Mouse (Mus musculus): ENCODE measurements around the gene Tcf15. TPM values are rescaled to one million over a fixed set of nuclear protein-coding genes. Genes with fewer than 3 reads are reported as not detected.
A peak's percentile ranks its signal among the peaks of the same experiment; 100 is the strongest.

The Tcf15 gene
- polyA plus RNA-seq, 1 experiment from 2014 or later: 5.7 TPM

DNA sequence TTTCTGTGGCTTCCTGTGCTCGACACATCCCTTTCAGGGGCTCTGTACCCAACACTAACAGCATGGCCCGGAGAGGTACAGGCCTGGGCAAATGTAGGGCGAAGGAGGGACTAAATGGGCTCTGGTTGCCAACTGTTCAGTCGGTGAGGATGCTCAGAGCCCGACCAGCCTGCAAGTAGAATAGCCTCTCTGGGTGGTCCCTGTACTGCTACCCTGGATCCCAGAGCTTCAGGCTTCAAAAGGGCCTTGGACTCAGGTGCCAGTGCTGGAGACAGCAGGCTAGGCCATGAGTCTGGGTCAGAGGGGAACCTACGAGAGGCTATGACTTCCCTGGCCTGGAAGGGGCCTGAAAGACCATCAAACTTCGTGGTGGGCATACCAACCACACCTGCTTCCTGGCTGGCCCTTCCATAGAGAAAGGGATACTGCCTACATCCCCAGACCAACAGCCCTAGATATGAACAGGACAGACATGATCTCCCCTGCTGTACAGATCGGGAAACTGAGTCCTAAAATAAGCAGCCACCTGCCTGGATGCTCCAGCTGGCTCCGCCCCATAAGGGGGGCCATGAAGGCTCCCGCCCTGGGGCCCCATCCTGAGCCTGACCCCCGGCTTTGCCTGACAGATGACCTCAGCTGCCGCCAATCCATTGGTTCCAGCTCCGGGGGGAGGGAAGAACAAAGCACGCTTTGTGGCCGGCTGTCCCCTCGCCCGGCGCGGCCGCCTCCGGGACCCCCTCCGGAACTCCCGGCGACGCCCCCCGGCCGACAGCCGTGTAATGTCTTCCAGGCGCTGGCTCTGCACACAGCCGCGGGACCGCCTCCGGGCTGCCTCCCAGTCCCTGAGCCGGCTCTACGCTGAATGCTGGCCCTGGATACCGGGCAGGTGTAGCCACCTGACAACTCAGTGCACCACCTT, 29.0 kb upstream of the Tcf15 start:
- Histone ChIP-seq H3K4me3 (replicated peaks; ENCODE audit: low read length) (peak overlapping the region; percentile 25), H3K9ac (ENCODE audit: low read length) (peak overlapping the region; percentile 46; the same call in 1 of the 2 replicates)
- WGBS: 14% methylated on average over 36 of the region's 36 CpGs

DNA sequence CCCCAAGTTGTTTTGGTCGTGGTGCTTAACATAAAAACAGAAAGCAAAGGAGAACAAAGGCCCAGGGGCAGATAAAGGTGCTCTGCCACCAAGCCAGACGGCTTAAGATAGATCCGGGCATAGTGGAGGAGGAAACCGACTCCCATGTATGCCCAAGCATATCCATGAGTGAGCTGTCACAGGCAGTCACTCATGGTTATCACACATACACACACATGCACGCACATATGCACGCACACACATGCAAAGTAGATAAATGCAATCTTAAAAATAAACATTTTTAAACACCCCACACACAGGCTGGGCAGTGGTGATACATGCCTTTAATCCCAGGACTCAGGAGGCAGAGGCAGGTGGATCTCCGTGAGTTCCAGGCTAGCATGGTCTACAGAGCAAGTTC, 25.7 kb upstream of the Tcf15 start:
- WGBS: 75% methylated on average over 7 of the region's 7 CpGs
- no peaks in the 10 kb centered on the region for H3K36me3 ChIP-seq (ENCODE audit: control insufficient read depth, insufficient read depth, low read length)
- no peak for ATAC-seq (ENCODE audit: insufficient read depth, low FRiP score)

More for the DNA sequence above, 29.0 kb upstream of the Tcf15 start:
- H3K4me1 ChIP-seq (ENCODE audit: control insufficient read depth, insufficient read depth, low read length): peaks cover 6% of the 10 kb centered on the region; the same call in 1 of the 2 replicates
- no peak for ATAC-seq (ENCODE audit: insufficient read depth, low FRiP score)
- H3K9me3 ChIP-seq (replicated peaks; ENCODE audit: control insufficient read depth, low read length): no peaks in the 10 kb centered on the region
- no peak overlapping the region for H3K27ac ChIP-seq (ENCODE audit: low read length)
- no peaks in the 10 kb centered on the region for H3K36me3 ChIP-seq (ENCODE audit: control insufficient read depth, insufficient read depth, low read length)
- H3K27me3 ChIP-seq (ENCODE audit: control insufficient read depth, insufficient read depth, low read length): no peaks in the 10 kb centered on the region
- H3K4me2 ChIP-seq (ENCODE audit: low read depth, low read length): peak overlapping the region; percentile 45

GRCm38 (mm10) chr2:152119228-152119865, 24.0 kb upstream of the Tcf15 start:
- H3K4me2 ChIP-seq (ENCODE audit: low read depth, low read length): no peak overlapping the region
- 55% methylated on average over 6 of the region's 6 CpGs for WGBS

More for the DNA sequence above, 25.7 kb upstream of the Tcf15 start:
- Histone ChIP-seq H3K4me2 (ENCODE audit: low read depth, low read length) (no peak overlapping the region), H3K9me3 (replicated peaks; ENCODE audit: control insufficient read depth, low read length) (no peaks in the 10 kb centered on the region), H3K4me3 (replicated peaks; ENCODE audit: low read length) (no peak overlapping the region), H3K4me1 (ENCODE audit: control insufficient read depth, insufficient read depth, low read length) (peaks cover 6% of the 10 kb centered on the region; the same call in 1 of the 2 replicates), H3K27ac (ENCODE audit: low read length) (no peak overlapping the region), H3K9ac (ENCODE audit: low read length) (no peak overlapping the region), H3K27me3 (ENCODE audit: control insufficient read depth, insufficient read depth, low read length) (no peaks in the 10 kb centered on the region)

GRCm38 (mm10) chr2:152122896-152123295, 20.5 kb upstream of the Tcf15 start:
- Histone ChIP-seq H3K27me3 (ENCODE audit: control insufficient read depth, insufficient read depth, low read length) (no peaks in the 10 kb centered on the region), H3K27ac (ENCODE audit: low read length) (no peak overlapping the region), H3K9ac (ENCODE audit: low read length) (no peak overlapping the region), H3K4me3 (replicated peaks; ENCODE audit: low read length) (no peak overlapping the region), H3K4me1 (ENCODE audit: control insufficient read depth, insufficient read depth, low read length) (no peaks in the 10 kb centered on the region), H3K36me3 (ENCODE audit: control insufficient read depth, insufficient read depth, low read length) (no peaks in the 10 kb centered on the region), H3K9me3 (replicated peaks; ENCODE audit: control insufficient read depth, low read length) (no peaks in the 10 kb centered on the region), H3K4me2 (ENCODE audit: low read depth, low read length) (no peak overlapping the region)
- ATAC-seq (ENCODE audit: insufficient read depth, low FRiP score): no peak
- WGBS: 55% methylated on average over 9 of the region's 9 CpGs

More at GRCm38 (mm10) chr2:152119228-152119865, 24.0 kb upstream of the Tcf15 start:
- H3K4me1 ChIP-seq (ENCODE audit: control insufficient read depth, insufficient read depth, low read length): peaks cover 5% of the 10 kb centered on the region; the same call in 1 of the 2 replicates
- no peaks in the 10 kb centered on the region for H3K9me3 ChIP-seq (replicated peaks; ENCODE audit: control insufficient read depth, low read length)
- no peak overlapping the region for H3K4me3 ChIP-seq (replicated peaks; ENCODE audit: low read length)
- no peaks in the 10 kb centered on the region for H3K36me3 ChIP-seq (ENCODE audit: control insufficient read depth, insufficient read depth, low read length)
- no peak for ATAC-seq (ENCODE audit: insufficient read depth, low FRiP score)
- H3K9ac ChIP-seq (ENCODE audit: low read length): no peak overlapping the region
- no peak overlapping the region for H3K27ac ChIP-seq (ENCODE audit: low read length)
- H3K27me3 ChIP-seq (ENCODE audit: control insufficient read depth, insufficient read depth, low read length): no peaks in the 10 kb centered on the region

DNA sequence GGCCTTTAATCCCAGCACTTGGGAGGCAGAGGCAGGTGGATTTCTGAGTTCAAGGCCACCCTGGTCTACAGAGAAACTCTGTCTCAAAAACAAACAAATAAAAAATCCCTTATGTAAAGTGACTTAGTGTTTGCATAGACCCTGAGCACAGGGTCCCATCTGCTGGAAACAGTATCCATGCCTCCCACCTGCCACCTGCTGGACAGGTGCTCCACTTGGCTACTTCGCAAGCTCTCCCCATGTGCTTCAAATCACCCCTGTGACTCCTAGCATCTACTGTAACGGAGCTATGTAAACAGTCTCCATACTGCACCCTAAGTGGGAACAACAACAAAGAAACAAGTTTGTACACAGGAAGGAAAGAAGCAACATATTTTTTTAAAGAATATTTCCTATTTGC, 14.8 kb upstream of the Tcf15 start:
- no peak for ATAC-seq (ENCODE audit: insufficient read depth, low FRiP score)
- WGBS: 46% methylated on average over 2 of the region's 2 CpGs

GRCm38 (mm10) chr2:152129778-152130177, 13.6 kb upstream of the Tcf15 start:
- Histone ChIP-seq H3K27me3 (ENCODE audit: control insufficient read depth, insufficient read depth, low read length) (no peaks in the 10 kb centered on the region), H3K36me3 (ENCODE audit: control insufficient read depth, insufficient read depth, low read length) (no peaks in the 10 kb centered on the region), H3K27ac (ENCODE audit: low read length) (no peak overlapping the region), H3K4me3 (replicated peaks; ENCODE audit: low read length) (no peak overlapping the region), H3K9me3 (replicated peaks; ENCODE audit: control insufficient read depth, low read length) (no peaks in the 10 kb centered on the region), H3K4me1 (ENCODE audit: control insufficient read depth, insufficient read depth, low read length) (no peaks in the 10 kb centered on the region), H3K9ac (ENCODE audit: low read length) (no peak overlapping the region), H3K4me2 (ENCODE audit: low read depth, low read length) (no peak overlapping the region)
- 73% methylated on average over 3 of the region's 3 CpGs for WGBS
- no peak for ATAC-seq (ENCODE audit: insufficient read depth, low FRiP score)

More for the DNA sequence above, 14.8 kb upstream of the Tcf15 start:
- Histone ChIP-seq H3K9ac (ENCODE audit: low read length) (no peak overlapping the region), H3K4me3 (replicated peaks; ENCODE audit: low read length) (no peak overlapping the region), H3K4me2 (ENCODE audit: low read depth, low read length) (no peak overlapping the region), H3K36me3 (ENCODE audit: control insufficient read depth, insufficient read depth, low read length) (no peaks in the 10 kb centered on the region), H3K27me3 (ENCODE audit: control insufficient read depth, insufficient read depth, low read length) (no peaks in the 10 kb centered on the region), H3K9me3 (replicated peaks; ENCODE audit: control insufficient read depth, low read length) (no peaks in the 10 kb centered on the region), H3K4me1 (ENCODE audit: control insufficient read depth, insufficient read depth, low read length) (no peaks in the 10 kb centered on the region), H3K27ac (ENCODE audit: low read length) (no peak overlapping the region)

DNA sequence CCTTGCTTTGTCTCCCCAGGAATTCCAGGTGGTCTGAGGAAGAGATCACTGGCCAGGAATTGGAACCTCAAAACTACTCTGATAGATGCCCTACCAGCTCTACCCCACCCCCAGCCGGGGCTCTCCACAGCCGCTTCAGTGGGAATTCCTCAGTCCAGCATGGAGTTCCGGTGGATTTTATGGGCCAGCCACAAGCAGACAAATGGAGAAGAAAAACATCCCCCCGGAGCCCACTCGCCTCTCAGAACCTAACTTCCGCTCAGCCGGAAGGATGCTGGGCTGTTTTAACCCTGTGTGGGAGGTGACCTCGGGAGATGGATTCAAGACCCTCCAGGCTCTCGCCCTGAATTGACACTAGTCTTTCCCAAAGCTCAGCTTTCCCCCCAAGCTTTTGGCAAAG, 11.3 kb upstream of the Tcf15 start:
- H3K4me3 ChIP-seq (replicated peaks; ENCODE audit: low read length): no peak overlapping the region
- H3K4me2 ChIP-seq (ENCODE audit: low read depth, low read length): no peak overlapping the region
- no peaks in the 10 kb centered on the region for H3K4me1 ChIP-seq (ENCODE audit: control insufficient read depth, insufficient read depth, low read length)
- 47% methylated on average over 9 of the region's 9 CpGs for WGBS
- no peaks in the 10 kb centered on the region for H3K36me3 ChIP-seq (ENCODE audit: control insufficient read depth, insufficient read depth, low read length)
- no peaks in the 10 kb centered on the region for H3K9me3 ChIP-seq (replicated peaks; ENCODE audit: control insufficient read depth, low read length)
- no peak for ATAC-seq (ENCODE audit: insufficient read depth, low FRiP score)
- no peak overlapping the region for H3K27ac ChIP-seq (ENCODE audit: low read length)
- H3K27me3 ChIP-seq (ENCODE audit: control insufficient read depth, insufficient read depth, low read length): no peaks in the 10 kb centered on the region
- no peak overlapping the region for H3K9ac ChIP-seq (ENCODE audit: low read length)

- Histone ChIP-seq H3K27ac (ENCODE audit: low read length) (no peak overlapping the region), H3K36me3 (ENCODE audit: control insufficient read depth, insufficient read depth, low read length) (no peaks in the 10 kb centered on the region)
Observed at GRCm38 (mm10) chr2:152132691-152133090, 10.7 kb upstream of the Tcf15 start.

More at GRCm38 (mm10) chr2:152132691-152133090, 10.7 kb upstream of the Tcf15 start:
- 44% methylated on average over 8 of the region's 8 CpGs for WGBS
- Histone ChIP-seq H3K4me2 (ENCODE audit: low read depth, low read length) (no peak overlapping the region), H3K9me3 (replicated peaks; ENCODE audit: control insufficient read depth, low read length) (no peaks in the 10 kb centered on the region), H3K27me3 (ENCODE audit: control insufficient read depth, insufficient read depth, low read length) (no peaks in the 10 kb centered on the region), H3K4me3 (replicated peaks; ENCODE audit: low read length) (no peak overlapping the region), H3K9ac (ENCODE audit: low read length) (no peak overlapping the region), H3K4me1 (ENCODE audit: control insufficient read depth, insufficient read depth, low read length) (no peaks in the 10 kb centered on the region)
- no peak for ATAC-seq (ENCODE audit: insufficient read depth, low FRiP score)
